Mouse (Mus musculus) erythroid progenitor cell, adult 5-6 weeks (primary cell): ENCODE measurements around the gene Nebl. TPM values are rescaled to one million over a fixed set of nuclear protein-coding genes. Genes with fewer than 3 reads are reported as not detected.

Experiments
- ATAC-seq: replicated peaks from 2 replicates; pipeline ENCODE4 v1.8.0; 2016; ENCODE audit warnings: moderate number of reproducible peaks, mild to moderate bottlenecking, moderate TSS enrichment, inconsistent platforms; ENCODE audit not compliant: poor library complexity, low FRiP score, severe bottlenecking
- total RNA-seq, 2 experiments: library from RNA; stranded (forward) in 1 of 2; stranded (reverse) in 1 of 2; fragments of 150-400 nt in 1 of 2; fragments of 186-747, 209-891 nt in 1 of 2; gene quantifications; 2 replicates each; pipeline versions ENCODE4 v1.2.3 to v1.2.4; 2015 to 2017; ENCODE audit warnings: low replicate concordance in 2 of 2

Gene Nebl
- total RNA-seq (2015; ENCODE audit: low replicate concordance) (not detected in 2 replicates), total RNA-seq (2017; ENCODE audit: low replicate concordance) (not detected in 2 replicates)

DNA sequence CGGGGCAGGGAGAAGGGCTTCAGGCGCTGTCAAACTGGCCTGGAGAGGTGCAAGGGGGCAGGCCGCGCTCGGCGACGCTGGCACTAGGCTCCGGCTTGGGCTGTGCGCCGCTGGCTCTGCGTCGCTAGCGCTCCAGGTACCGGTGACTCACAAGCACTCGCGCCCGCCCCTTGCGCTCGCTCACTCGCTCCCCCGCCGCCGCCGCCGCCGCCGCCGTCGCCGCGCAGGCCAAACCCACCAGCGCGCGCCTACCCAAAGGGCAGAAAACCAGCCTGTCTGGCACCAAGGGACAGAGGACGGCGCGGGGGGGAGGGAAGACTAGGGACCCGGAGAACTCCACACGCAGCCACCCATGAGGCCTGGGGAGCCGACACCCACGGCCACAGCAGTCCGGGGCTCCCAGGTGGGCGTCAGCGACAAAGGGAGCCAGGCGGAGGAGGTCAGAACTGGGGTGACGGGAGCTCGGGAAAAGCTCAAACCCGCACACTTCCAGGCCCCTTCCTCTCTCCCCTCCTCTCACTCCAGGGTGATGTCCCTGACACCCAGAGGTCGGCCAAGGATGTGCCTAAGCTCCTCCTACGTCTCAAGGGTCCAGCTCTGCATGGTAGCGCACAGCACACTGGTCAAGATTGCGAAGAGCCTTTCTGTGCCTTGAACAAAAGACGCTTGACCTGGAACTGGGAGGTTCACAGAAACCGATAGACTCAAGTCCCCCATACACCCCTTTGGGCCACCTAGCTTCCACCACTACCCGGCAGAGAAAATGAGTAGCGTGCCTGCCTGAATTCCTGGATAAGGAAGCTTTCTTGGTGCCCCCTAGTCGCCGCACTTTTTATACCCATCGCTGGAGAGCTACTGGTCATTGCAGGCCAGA is at the start of gene Nebl:
TSS of gene Nebl (minus strand) at position 508 of the 874 bp plus-strand sequence.
- no peak for ATAC-seq

DNA sequence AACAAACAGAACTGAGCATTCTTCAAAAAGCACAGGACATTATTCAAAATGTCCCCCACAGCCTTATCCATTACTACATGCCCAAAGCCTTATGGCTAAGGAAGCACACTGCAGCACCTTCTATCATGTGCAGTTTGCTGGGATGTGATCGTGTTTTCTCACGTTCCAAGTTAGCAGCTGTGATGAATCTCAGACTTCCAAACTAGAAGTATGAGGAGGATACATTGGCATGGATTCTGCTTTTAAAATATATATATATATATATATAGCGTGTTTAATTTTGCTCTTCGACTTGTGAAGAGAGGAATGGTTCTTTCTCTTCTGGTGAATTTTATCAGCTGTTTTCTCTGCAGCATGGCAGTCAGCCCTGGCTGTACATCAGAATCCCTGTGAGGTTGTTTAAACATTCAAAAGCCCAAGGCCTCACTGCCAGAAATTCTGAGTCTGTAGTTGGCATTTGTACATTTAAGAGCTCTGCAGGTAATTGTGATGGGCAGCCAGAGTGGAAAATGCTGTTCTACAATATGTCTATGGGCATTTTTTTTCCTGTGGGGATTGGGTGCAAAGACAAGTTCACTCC is 39.1 kb upstream of the Nebl start:
- ATAC-seq = no peak

DNA sequence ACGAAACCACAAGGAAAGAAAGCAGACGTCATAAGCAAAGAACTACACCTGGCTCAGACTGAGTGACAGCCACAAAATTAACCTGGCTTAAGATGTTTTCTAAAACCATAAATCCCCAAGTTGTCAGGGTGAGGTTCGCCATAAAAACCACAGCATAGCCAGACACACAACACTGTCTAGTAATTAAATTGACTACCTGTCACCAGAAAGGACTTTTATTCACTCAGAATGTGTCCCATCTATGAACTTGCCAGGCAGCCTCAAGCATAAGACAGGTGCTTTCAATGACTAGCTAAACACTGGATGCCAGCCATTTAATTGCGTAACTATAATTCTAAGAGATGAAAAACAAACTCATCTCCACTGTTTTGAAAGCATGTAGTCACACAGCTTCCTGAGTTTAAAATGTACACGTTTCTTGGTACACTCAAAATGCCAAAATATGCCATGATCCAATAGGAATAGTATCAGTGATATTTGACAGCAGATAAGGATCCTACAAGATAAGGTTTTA is 38.0 kb upstream of the Nebl start:
- no peak for ATAC-seq

DNA sequence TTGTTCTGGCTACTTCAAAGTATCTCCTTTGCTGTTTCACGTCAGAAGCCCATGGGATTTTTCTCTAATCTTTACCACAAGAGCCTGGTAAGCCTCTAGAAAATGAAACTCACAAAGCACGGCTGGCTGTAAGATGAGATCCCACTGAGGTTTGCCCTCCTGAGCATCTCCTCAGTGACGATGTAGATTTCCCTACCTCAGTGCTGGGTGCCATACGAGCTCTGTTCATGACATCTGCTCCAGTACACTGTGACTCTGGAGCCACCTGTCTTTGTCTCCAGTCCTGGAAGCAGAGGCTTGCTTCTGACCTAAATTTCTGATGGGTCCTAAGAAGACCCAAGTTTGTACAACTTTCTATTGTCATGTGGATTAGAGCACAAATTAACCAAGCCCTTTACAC is 25.0 kb upstream of the Nebl start:
- ATAC-seq = no peak

DNA sequence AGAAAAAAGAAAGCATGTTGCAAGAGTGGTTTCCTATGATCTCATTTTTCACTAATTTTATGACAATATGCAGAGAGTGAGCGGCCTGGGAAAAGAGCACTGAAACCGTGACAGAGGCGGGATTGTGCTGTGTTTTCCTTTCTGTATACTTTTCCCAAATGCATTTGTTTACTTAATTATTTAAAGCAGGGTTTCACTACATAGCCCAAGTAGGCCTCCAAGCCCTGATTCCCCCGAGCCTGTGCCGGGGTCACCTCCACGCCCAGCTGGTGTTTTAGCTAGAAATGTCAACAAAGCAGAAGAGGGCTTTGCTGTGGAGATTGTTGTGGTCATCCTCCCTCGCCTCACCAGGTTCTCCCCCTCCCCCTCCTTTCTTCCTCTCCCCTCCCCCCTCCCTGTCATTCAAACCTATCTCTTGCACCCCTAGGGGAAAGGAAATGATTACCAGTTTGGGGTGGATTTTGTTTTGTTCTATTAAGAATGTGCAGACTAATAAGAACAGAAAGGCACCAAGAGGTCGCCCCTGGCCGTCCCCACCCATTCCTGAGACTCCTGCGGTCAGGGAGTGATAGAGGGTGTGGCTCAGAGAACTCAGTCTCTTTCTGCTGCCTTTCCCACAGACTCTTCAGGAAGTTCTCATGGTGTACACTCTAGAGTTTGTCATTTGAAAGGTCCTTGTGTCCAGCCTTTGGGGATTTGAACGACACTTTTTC is 10.9 kb upstream of the Nebl start:
- ATAC-seq = no peak

DNA sequence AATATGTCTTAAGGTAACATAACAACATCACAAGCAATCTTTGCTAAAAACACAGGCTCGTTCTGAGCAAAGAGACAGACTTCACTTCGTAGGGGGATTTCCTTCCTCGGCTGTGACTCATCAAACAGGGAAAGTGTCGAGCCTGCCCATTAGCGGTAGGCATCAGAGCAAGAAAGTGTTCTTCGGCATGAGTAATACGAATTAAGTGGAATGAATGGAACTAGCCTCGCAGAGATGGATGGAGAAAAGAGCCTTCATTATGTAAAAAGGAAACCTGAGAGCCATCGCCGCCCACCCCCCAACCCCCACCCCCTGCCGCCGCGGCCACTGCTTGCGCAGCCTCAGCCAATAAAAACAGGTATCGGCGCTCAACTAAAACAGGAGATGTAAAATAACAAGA is 10.3 kb upstream of the Nebl start:
- no peak for ATAC-seq

DNA sequence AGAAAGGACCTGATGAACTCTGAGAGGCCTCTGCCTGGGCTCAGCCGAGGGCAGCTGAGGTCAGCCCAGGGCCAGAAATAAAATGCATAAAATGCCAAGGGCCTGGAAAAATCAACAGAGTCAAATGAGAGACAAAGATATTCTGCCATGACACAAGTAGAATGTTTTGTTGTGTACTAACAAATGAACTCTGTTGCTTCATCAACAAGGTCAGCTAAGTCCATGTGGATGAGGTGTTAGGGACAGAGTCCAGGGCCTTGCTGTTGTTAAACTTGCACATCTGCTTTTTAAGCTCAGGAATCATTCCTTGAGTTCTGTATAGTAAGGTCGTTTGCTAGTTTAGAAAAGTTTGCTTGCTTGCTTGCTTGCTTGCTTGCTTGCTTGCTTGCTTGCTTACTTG is 9.2 kb upstream of the Nebl start:
- no peak for ATAC-seq

DNA sequence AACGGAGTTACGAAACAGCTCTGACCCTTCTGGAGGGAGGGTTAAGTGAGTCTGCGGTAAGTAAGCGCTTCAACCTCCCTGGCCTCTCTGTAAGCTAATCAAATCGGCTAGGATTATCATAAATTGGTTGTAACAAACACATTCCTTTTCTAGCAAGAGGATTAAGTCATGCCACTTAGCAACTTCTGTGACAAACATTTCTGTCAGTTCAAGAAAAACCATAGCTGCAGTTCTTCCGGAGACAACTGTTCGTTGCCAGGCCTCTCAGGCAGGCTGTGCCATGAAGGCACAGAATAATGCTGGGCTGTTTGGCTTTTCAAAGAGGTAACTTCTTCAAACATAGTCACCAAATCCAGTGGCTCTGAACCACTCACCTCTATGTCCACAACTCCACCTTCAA is 946 bp upstream of the Nebl start:
- ATAC-seq = no peak

DNA sequence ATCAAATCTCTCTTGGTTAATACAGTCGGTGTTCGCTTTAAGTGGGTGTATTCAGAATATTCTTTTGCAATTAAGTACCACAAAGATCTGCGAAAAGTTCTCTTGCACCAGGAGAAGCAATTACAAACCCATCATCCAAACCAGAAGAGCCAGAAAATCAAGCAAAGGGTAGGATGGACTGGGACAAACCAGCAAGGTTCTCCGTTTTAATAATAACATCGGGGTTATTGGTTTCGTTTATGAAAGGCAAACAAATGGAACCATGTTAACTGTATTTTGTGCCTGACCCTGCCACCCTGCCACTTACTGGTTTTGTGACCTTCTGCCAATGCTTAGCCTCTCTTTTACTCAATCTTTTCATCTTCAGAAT is 552 bp upstream of the Nebl start:
- ATAC-seq = no peak

DNA sequence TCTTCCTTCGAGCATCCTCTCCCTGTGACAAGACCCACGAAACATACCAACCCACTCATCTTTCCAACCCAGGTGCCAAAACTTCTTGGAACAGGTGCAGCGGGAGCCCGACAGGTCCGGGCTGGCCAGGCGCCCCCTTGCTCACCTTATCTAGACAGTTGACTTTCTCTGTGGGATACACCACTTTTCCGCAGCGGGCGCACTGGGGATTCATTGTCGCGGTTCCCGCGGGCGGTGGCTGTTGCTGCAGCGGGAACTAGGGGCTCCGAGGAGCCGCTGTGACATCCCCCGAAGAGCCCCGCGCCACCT is 662 bp downstream of the Nebl start:
- ATAC-seq = no peak

DNA sequence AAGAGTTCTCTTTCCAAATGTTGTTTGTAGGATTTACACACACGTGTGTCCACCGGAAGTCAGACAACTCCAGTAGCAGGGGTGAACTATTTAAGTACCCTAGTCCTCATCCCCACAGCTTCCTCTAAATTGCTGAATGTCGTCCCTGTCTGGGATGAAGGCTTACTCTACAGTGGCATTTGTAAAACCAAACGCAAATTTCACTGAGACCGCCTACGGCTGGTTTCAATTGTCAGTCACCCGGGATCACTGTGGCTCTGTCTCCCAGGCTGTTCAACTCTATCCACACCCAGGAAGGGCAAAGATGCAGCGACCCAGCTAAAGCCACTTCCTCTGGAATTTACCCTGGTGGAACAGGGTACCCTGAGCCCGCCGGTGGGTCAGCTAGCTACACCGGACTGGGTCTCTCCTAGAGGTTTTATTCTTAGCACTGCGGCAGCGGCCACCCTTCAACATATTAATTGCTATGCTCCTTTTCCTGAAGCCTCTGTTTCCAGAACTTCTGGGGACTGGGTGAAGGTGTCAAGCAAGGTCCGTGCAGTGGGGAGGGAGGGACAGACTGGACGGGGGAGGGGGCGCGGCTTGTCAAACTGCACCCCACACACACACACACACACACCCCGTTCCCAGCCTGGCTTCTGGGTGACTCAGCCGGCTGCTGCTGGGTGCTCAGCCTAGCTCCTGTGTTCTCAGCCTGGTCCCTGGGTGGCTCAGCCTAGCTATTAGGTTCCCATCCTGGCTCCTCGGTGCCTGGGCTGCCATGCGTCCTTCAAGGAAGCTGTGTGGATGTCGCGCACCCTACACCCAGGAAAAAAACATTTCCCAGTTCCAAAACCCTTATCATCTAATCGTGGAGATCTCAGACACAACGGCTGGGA is 1.3 kb downstream of the Nebl start:
- ATAC-seq = no peak

DNA sequence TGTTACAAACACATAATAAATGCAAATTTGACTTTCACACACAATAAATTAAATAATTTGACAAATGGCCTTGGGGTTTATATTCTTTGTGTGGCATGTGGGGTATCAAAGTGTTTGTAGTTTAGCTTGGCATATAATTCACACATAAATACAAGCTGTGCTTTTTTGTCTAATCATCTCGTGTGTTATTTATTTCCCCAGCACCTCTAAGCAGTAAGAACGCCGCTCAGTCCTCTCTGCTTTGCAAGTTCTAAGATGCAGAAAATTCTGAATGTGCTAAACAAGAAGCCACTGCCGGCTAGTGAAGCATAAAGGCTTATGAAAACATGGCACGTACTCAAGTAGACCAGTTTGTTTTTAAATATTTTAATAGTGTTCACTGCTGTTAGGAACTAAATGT is 6.9 kb downstream of the Nebl start:
- ATAC-seq = no peak

DNA sequence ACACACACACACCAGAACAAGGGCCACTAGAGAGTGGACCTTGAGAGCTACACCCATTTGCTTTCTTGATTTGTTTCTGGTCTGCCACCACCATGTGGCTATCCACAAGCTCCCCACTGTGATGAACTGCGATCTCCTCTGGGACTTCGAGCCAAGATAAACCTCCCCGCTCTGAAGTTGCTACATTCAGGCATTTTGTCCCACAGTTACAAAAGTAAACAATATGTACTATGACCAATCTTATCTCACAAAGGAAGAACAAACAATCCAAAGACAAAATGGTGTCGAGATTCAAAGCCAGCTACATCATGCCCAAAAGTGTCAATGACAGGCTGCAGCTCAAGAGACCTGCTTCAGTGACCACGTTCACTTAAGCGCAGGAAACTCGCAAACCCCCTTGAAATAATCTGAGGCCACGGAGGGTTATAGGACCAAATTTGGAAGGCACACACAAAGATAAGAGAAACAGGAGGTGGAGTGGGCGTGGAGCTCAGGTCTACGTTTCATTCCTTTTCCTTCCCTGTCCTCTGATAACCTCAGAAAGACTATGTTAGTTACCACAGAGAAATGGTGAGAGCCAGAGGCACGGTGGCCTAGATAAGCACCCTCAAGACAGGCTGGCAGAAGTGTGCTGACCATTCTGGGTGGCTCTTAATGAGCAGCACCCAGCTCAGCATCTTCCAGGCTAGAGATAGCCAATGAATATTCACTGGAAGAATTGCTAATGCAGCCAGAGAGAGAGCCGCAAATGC is 7.8 kb downstream of the Nebl start:
- ATAC-seq = no peak

DNA sequence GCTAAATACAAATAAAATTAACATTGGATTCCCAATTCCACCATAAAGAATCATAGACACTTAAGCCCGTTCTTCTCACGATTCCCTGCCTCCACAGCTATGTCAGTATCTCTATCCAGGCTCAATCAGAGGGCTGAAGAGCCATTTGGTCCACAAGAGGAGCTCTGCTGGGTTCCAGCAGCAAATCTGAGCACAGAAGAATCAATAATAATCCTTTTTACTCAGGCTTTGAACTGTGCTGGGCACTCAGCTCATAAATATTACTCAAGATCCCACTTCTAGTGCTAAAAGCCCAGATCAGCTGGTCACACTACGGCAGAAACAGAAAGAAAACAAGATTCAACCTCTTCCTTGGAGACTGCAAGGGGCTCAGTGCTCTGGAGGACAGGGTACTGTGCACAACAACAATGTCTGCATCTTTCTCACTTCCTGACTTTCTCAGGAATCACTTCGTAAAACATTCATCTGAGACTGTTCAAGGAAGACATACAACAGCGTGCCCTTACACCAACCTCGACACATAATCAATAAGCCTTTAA is 10.0 kb downstream of the Nebl start:
- ATAC-seq = no peak

DNA sequence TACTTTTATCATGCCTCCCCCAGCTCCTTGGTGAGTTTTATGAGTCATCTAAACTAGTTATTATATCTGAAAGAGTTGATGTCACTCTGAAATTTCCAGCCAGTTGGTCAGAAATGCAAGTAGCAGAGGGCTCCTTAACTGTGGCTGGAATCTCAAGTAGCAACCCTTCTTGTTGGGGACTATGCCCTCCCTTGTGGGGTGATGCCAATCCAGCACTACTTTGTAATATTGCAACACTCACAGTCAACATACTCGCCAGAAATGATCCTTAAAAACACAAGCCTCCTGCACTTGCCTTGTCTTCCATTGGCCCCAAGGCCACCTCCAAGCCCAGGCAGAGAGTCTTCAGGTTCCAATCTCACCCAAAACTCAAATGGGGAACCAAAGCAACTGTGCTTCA is 13.0 kb downstream of the Nebl start:
- no peak for ATAC-seq

DNA sequence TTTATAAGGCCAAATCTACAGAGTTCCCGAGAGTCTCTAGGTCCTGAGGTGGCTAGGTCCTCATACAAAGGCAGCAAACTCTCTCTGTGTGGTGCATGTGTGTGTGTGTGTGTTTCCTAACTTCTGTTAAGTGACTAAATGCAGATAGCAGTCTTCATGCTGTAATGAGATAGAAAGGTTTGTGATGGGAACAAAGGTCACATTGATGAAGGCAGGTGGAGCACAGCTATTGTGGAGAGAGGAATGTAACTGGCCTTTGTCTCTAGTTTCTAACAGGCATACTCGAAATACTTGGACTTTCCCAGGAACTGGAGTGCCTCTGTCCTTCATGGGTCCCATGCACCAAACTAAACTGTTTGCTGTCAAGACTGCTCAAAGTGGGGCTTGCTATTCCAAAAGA is 14.1 kb downstream of the Nebl start:
- ATAC-seq = no peak

DNA sequence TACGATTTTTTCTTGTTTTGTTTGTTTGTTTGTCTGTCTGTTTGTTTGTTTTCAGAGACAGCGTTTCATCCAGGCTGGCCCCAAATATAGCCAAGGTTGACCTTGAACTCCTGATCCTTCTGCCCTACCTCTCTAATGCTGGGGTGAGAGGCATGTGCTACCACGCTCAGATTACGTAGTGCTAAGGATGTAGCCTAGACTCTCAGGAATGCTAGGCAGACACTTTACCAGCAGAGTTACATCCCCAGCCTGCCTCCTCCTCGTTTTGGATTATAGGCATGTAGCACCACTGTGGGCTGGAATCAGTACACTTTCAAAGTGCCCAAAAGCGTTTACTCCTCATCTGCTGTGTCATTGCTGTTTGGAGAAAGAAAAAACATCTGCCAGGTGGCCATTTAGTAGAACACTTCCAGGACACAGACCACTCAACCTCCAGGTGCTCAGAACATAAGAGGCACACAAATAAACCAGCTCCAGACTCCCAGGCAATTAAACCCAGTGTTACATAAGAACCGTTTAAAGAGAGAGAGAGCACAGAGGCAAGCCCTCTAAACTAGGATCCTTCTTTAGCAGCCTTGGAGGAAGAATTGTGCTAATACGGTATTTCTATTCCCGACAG is 16.0 kb downstream of the Nebl start:
- no peak for ATAC-seq

DNA sequence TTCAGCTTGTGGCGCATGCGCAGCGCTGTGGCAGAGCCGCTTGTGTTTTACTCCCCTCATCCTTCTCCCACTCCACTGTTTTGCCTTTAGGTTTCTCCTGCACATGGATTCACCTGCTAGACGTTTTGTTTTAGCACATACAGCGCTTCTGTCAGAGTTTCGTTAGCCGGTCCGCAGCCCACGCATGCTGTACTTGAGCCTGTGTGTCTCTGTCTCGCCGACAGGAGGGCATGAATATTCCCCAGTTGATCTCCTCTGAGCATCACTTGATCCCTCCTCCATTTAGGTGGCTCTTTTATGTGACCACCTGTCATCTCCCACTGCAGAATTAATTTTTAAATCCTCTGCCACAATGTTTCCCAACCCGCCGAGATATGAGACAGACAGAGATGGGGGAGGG is 16.6 kb downstream of the Nebl start:
- no peak for ATAC-seq

DNA sequence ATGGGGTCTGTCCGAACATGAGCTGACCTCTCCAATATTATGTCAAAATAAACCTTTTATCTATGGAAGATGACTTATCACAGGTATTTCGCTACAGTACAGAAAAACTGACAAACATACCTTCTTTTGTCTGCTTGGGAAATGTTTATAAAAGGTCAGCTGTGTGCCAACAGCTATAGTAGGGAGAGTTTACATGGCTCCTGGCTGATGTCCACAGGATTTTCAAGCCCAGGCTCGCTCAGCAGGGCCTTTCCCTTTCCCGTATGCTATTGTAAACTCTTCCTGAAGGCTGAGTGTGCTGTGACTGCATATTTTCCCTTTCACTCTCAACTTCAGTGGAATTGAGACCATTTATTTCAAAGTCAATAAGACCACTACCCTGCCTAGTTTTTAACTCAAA is 17.1 kb downstream of the Nebl start:
- ATAC-seq = no peak
